Mouse (Mus musculus) kidney, postnatal 25 days (tissue): Measurements from ENCODE around the gene Pla2g6.
A peak's percentile ranks its signal among the peaks of the same experiment; 100 is the strongest.

Experiments
- DNase-seq, 2 experiments: peaks; one replicate each; pipeline ENCODE4 v3.0.0; 2021; ENCODE audit warnings: mixed read lengths in 2 of 2

The Pla2g6 gene

GRCm38 (mm10) chr15:79350866-79351265 is 22.7 kb upstream of the Pla2g6 start:
- DNase-seq, result no peak

- DNase-seq, result no peak
These were observed 20.5 kb upstream of the Pla2g6 start for GRCm38 (mm10) chr15:79348651-79349050.

- peak; percentile 71 to 89 for DNase-seq
These were observed 19.8 kb upstream of the Pla2g6 start for GRCm38 (mm10) chr15:79347845-79348506.

- peak; percentile 91 to 93 for DNase-seq
These were observed 19.1 kb upstream of the Pla2g6 start for GRCm38 (mm10) chr15:79347165-79347844.

- DNase-seq, result no peak
These were observed 18.0 kb upstream of the Pla2g6 start, which contains the start of gene Maff for GRCm38 (mm10) chr15:79346051-79346793. Gene Maff, plus strand, starts transcription at chr15:79346621.

GRCm38 (mm10) chr15:79344627-79345026 is 16.4 kb upstream of the Pla2g6 start:
- DNase-seq, result no peak

GRCm38 (mm10) chr15:79342641-79343337 is 14.6 kb upstream of the Pla2g6 start:
- no peak for DNase-seq

GRCm38 (mm10) chr15:79338978-79339377 is 10.8 kb upstream of the Pla2g6 start:
- no peak for DNase-seq

- DNase-seq, result no peak
These were observed 7.0 kb upstream of the Pla2g6 start for GRCm38 (mm10) chr15:79335061-79335655.

- peak in 1 of 2 experiments; percentile 65 for DNase-seq
These were observed 5.2 kb upstream of the Pla2g6 start for GRCm38 (mm10) chr15:79333409-79333808.

- DNase-seq, result no peak
These were observed 2.3 kb upstream of the Pla2g6 start for GRCm38 (mm10) chr15:79330521-79330920.

GRCm38 (mm10) chr15:79329979-79330363 is 1.8 kb upstream of the Pla2g6 start:
- no peak for DNase-seq

- no peak for DNase-seq
These were observed 1.3 kb upstream of the Pla2g6 start for GRCm38 (mm10) chr15:79329346-79329978.

GRCm38 (mm10) chr15:79328939-79329275 is 717 bp upstream of the Pla2g6 start:
- no peak for DNase-seq

- peak; percentile 64 to 89 for DNase-seq
These were observed 924 bp downstream of the Pla2g6 start for GRCm38 (mm10) chr15:79326971-79327961.

GRCm38 (mm10) chr15:79326264-79326663 is 1.9 kb downstream of the Pla2g6 start:
- DNase-seq, result peak; percentile 18 to 65

- no peak for DNase-seq
These were observed 2.4 kb downstream of the Pla2g6 start for GRCm38 (mm10) chr15:79325742-79326141.

- DNase-seq, result peak in 1 of 2 experiments; percentile 31
These were observed 3.8 kb downstream of the Pla2g6 start for GRCm38 (mm10) chr15:79324373-79324772.

- DNase-seq, result no peak
These were observed 4.4 kb downstream of the Pla2g6 start for GRCm38 (mm10) chr15:79323791-79324155.

- peak; percentile 90 to 92 for DNase-seq
These were observed 5.0 kb downstream of the Pla2g6 start for GRCm38 (mm10) chr15:79322991-79323790.
